Mouse (Mus musculus) splenic B cell, adult 2 months (primary cell): Measurements from ENCODE around the gene Afap1l2.

Experiments
- DNase-seq: peaks from one replicate; pipeline ENCODE4 v3.0.0-alpha.2; 2011; ENCODE audit warnings: low read depth, low spot score
- H3K27me3 ChIP-seq: 2 replicates; pipeline ENCODE4 v1.6.1; 2012; ENCODE audit warnings: mild to moderate bottlenecking, low read length, moderate library complexity, mixed read lengths; ENCODE audit not compliant: control insufficient read depth, poor library complexity, insufficient read depth, severe bottlenecking
- H3K36me3 ChIP-seq: 2 replicates; pipeline ENCODE4 v1.6.1; 2012; ENCODE audit warnings: mild to moderate bottlenecking, low read length, moderate library complexity, mixed read lengths; ENCODE audit not compliant: control insufficient read depth, poor library complexity, insufficient read depth, severe bottlenecking

Gene Afap1l2

DNA sequence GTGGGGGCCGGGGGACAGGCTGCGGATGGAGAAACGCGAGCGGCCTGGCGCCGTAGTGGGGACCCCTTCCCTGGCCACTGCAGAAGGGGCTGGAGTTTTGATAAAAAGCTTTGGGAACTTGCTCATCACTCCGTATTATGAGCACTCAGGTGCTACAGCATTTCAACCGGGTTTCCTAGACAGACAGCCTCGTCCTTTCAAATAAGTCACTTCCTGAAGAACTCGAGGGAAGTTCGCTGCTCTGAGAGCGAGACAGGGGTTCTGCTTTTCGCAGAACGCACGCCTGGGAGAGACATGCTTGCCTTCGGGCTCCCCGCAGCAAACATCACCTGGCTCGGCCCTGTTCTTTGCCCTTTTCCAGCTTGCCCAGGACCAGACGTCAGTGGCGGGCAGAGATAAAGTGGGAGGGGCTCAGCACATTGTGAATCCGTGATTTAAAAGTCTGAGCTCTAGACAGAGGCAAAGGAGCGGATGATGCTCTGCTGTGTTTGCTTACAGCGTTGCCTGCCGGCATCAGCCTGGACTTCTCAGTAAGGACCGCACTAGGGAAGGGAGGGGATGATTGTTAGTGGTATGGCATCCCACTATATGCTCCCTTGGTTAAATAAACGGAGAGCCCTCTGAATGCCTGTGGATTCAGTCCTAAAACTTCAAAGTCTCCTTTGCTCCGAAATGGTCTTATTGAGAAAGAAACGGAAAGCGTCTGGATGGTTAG, 133.3 kb downstream of the Afap1l2 start:
- Histone ChIP-seq H3K36me3 (no peaks in the 10 kb centered on the region), H3K27me3 (no peaks in the 10 kb centered on the region; the same call in 1 of the 2 replicates)
- DNase-seq: no peak

DNA sequence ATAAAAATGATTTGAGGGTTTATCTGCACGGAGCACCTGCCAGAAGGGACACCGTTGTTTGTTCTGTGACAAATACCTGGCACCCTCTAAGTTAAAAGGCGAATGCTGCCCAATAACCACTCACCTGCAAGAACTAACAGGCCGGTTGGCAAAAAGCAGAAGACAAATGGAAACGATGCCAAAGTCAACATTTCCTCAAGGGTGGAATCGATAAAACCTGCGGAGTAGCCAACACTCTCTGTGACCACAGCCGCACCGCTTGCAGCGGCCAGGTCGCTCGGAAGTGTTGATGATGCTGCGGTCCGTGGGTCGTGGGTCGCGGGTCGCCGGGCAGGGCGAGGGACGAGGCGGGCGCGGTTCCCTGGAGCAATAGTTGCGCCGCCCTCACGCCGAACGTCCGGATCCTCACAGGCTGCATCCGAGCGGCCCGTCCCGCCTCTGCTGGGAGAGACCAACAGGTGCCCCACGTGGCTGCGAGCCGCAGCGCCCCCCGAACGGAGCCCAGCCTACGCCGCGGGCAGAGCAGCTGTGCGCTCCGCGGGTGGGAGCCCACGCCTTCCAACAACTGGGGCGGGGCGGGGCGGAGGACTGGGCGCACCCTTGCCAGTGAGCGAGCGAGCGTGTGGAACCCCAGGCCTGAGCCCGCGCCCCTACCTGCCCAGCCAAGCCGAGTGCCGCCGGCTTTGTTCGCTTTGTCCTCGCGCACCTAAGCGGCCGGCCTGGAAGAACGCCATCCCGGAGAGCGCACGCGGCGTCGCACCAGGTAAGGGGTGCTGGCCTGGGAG, 134.0 kb downstream of the Afap1l2 start, which contains the start of gene Vwa2:
Vwa2 (plus strand) TSS at position 434 of the 785 bp plus-strand sequence.
- no peak for DNase-seq
- H3K27me3 ChIP-seq: no peaks in the 10 kb centered on the region; the same call in 1 of the 2 replicates
- H3K36me3 ChIP-seq: no peaks in the 10 kb centered on the region

DNA sequence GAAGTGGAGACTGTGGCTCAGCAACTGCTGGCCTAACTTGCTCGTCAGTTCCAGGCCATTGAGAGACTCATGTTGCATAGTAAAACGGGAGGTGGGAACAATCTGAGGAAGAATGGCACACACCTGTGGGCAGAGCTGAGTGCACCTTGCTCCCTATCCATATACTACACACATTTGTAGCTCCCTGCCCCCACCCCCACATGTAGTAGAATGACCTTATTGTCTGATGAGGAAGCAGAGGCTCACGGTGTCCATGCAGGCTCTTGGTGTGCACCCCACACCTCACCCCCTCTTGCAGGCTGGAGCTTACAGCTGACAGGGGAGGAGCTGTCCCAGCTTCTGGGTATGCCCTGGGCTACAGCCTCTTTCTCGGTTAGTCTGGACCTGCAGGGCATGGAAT, 140.3 kb downstream of the Afap1l2 start:
- no peak for DNase-seq
- no peaks in the 10 kb centered on the region for H3K27me3 ChIP-seq
- H3K36me3 ChIP-seq: no peaks in the 10 kb centered on the region
